ENCODE assay signal across 26 mouse cellular contexts in genomic region chr13:99387901-99388811, GRCm38 (mm10). TPM values are rescaled to one million over a fixed set of nuclear protein-coding genes. Genes with fewer than 3 reads are reported as not detected.
DNase-seq lines count a peak whose midpoint lies in the region; ATAC-seq and TF ChIP-seq lines count a peak whose summit lies in the region.
"Had no signal": no experiment of that assay in that cellular context is flagged by ENCODE, and none has a peak within 500 bp of the region (broad histone marks: within the 10 kb centered on the region; RNA-seq: fewer than 3 reads in every experiment).

No protein-coding gene starts in this region.

- TF ChIP-seq CTCF in heart, postnatal 0 days (IDR thresholded peaks at IDR 0.05; ENCODE audit: low read depth): no peak
- TF ChIP-seq CTCF in midbrain, postnatal 0 days (IDR thresholded peaks at IDR 0.05): no peak

- TF ChIP-seq EP300 in heart, postnatal 0 days (IDR thresholded peaks at IDR 0.05; ENCODE audit: low read depth): no peak

- H3K4me1 ChIP-seq in heart, postnatal 0 days (ENCODE audit: control insufficient read depth, insufficient read depth): 0 out of 2 replicates have a peak, but pooled peaks cover 5% of the 10 kb centered on the region
- no peaks in the 10 kb centered on the region for H3K4me1 ChIP-seq in heart, embryonic 11.5 days (ENCODE audit: control insufficient read depth, insufficient read depth, low read length)
- peaks cover 19% of the 10 kb centered on the region for H3K4me1 ChIP-seq in midbrain, embryonic 10.5 days
- no peaks in the 10 kb centered on the region for H3K4me1 ChIP-seq in midbrain, postnatal 0 days (ENCODE audit: insufficient read depth, low read length)
- H3K4me1 ChIP-seq in embryonic facial prominence, embryonic 10.5 days: peaks cover 10% of the 10 kb centered on the region; the same call in 1 of the 2 replicates
- H3K4me1 ChIP-seq: intestine, embryonic 15.5 days had no signal

- no peak for ATAC-seq in heart, postnatal 0 days (ENCODE audit: insufficient read depth, low read depth)
- ATAC-seq in heart, embryonic 11.5 days (replicated peaks; ENCODE audit: insufficient number of reproducible peaks, low FRiP score, low TSS enrichment): no peak
- ATAC-seq in midbrain, postnatal 0 days (ENCODE audit: low FRiP score): no peak
- ATAC-seq: activated CD4-positive, CD25-positive, alpha-beta regulatory T cell, adult 4 months; forebrain, embryonic 14.5 days; hindbrain, embryonic 16.5 days; intestine, embryonic 15.5 days had no signal

- no peak overlapping the region for H3K4me3 ChIP-seq in heart, postnatal 0 days (ENCODE audit: low read depth, low read length)
- H3K4me3 ChIP-seq in heart, embryonic 11.5 days (ENCODE audit: low read depth, low read length): no peak overlapping the region
- no peak overlapping the region for H3K4me3 ChIP-seq in midbrain, embryonic 10.5 days
- H3K4me3 ChIP-seq in midbrain, postnatal 0 days (ENCODE audit: low read depth, low read length): no peak overlapping the region
- H3K4me3 ChIP-seq in embryonic facial prominence, embryonic 10.5 days: no peak overlapping the region
- H3K4me3 ChIP-seq: embryonic facial prominence, embryonic 15.5 days; intestine, embryonic 15.5 days; limb, embryonic 15.5 days had no signal

- no peak for DNase-seq in heart, postnatal 0 days (ENCODE audit: low spot score)
- no peak for DNase-seq in midbrain, embryonic 10.5 days (ENCODE audit: low spot score)
- DNase-seq in midbrain, postnatal 0 days (ENCODE audit: low spot score): no peak
- no peak for DNase-seq in embryonic facial prominence, embryonic 10.5 days (ENCODE audit: low spot score)
- DNase-seq in cerebellum, postnatal 25 days: no peak
- no peak for DNase-seq in gastrocnemius, postnatal 4 days (ENCODE audit: low spot score in 2 of 2)
- DNase-seq: adrenal gland, adult 8-10 months; cerebellum, adult 2 months; cerebellum, postnatal 36 days; gastrocnemius, postnatal 25 days; heart, postnatal 4 days; kidney, adult 8-10 months; kidney, postnatal 4 days; lung, postnatal 14 days; right cerebral cortex, postnatal 14 days; thymus, adult 2 months; thymus, postnatal 4 days had no signal

- H3K9ac ChIP-seq in heart, postnatal 0 days (replicated peaks; ENCODE audit: low read depth, low read length): no peak overlapping the region
- H3K9ac ChIP-seq in heart, embryonic 11.5 days (ENCODE audit: low read depth, low read length): no peak overlapping the region
- no peak overlapping the region for H3K9ac ChIP-seq in midbrain, postnatal 0 days (replicated peaks; ENCODE audit: low read length, poor library complexity, severe bottlenecking)
- H3K9ac ChIP-seq: embryonic facial prominence, embryonic 15.5 days; intestine, embryonic 15.5 days; limb, embryonic 15.5 days; liver, embryonic 14.5 days had no signal

- H3K9me3 ChIP-seq in heart, postnatal 0 days (replicated peaks; ENCODE audit: control insufficient read depth, low read length): no peaks in the 10 kb centered on the region
- H3K9me3 ChIP-seq in heart, embryonic 11.5 days (replicated peaks; ENCODE audit: control insufficient read depth, low read length): no peaks in the 10 kb centered on the region
- H3K9me3 ChIP-seq in midbrain, embryonic 10.5 days (replicated peaks): no peaks in the 10 kb centered on the region
- no peaks in the 10 kb centered on the region for H3K9me3 ChIP-seq in midbrain, postnatal 0 days (ENCODE audit: low read length)
- H3K9me3 ChIP-seq in embryonic facial prominence, embryonic 10.5 days: no peaks in the 10 kb centered on the region
- H3K9me3 ChIP-seq: embryonic facial prominence, embryonic 15.5 days; intestine, embryonic 15.5 days; limb, embryonic 15.5 days had no signal

- H3K27ac ChIP-seq in heart, postnatal 0 days (ENCODE audit: low read depth): 0 out of 2 replicates have a peak overlapping the region, but pooled peaks have one; percentile 11
- H3K27ac ChIP-seq in heart, embryonic 11.5 days (ENCODE audit: low read depth, low read length): no peak overlapping the region
- H3K27ac ChIP-seq in midbrain, embryonic 10.5 days (replicated peaks): 0 out of 2 replicates have a peak overlapping the region, but pooled peaks have one; percentile 46
- H3K27ac ChIP-seq in midbrain, postnatal 0 days (ENCODE audit: low read depth, low read length): no peak overlapping the region
- peak overlapping the region; percentile 48; the same call in 1 of the 2 replicates for H3K27ac ChIP-seq in embryonic facial prominence, embryonic 10.5 days (replicated peaks)
- H3K27ac ChIP-seq: embryonic facial prominence, embryonic 15.5 days; intestine, embryonic 15.5 days; limb, embryonic 15.5 days; liver, embryonic 14.5 days; stomach, postnatal 0 days had no signal

- H3K4me2 ChIP-seq in heart, postnatal 0 days (ENCODE audit: low read depth, low read length): no peak overlapping the region
- H3K4me2 ChIP-seq in heart, embryonic 11.5 days: no peak overlapping the region
- H3K4me2 ChIP-seq in midbrain, postnatal 0 days (ENCODE audit: low read depth, low read length, poor library complexity, severe bottlenecking): no peak overlapping the region
- H3K4me2 ChIP-seq: embryonic facial prominence, embryonic 15.5 days; intestine, embryonic 15.5 days; limb, embryonic 15.5 days had no signal

- H3K27me3 ChIP-seq in heart, postnatal 0 days (ENCODE audit: control insufficient read depth, insufficient read depth, low read length): no peaks in the 10 kb centered on the region
- H3K27me3 ChIP-seq in heart, embryonic 11.5 days (ENCODE audit: control insufficient read depth, insufficient read depth, low read length): no peaks in the 10 kb centered on the region
- no peaks in the 10 kb centered on the region for H3K27me3 ChIP-seq in midbrain, embryonic 10.5 days (ENCODE audit: low read depth, poor library complexity, severe bottlenecking)
- no peaks in the 10 kb centered on the region for H3K27me3 ChIP-seq in midbrain, postnatal 0 days (ENCODE audit: insufficient read depth, low read length)
- no peaks in the 10 kb centered on the region for H3K27me3 ChIP-seq in embryonic facial prominence, embryonic 10.5 days (replicated peaks; ENCODE audit: low read depth, poor library complexity, severe bottlenecking)
- H3K27me3 ChIP-seq: embryonic facial prominence, embryonic 15.5 days; intestine, embryonic 15.5 days; limb, embryonic 15.5 days had no signal

- 77% methylated on average over 7 of the region's 7 CpGs for WGBS in heart, postnatal 0 days
- WGBS in heart, embryonic 11.5 days (ENCODE audit: insufficient replicate concordance): 85% methylated on average over 7 of the region's 7 CpGs
- WGBS in midbrain, embryonic 10.5 days: 85% methylated on average over 7 of the region's 7 CpGs
- 63% methylated on average over 7 of the region's 7 CpGs for WGBS in midbrain, postnatal 0 days
- WGBS in embryonic facial prominence, embryonic 10.5 days: 89% methylated on average over 7 of the region's 7 CpGs

- H3K36me3 ChIP-seq in heart, postnatal 0 days (replicated peaks; ENCODE audit: control insufficient read depth, insufficient read depth, low read length): no peaks in the 10 kb centered on the region
- 0 out of 2 replicates have a peak, but pooled peaks cover 3% of the 10 kb centered on the region for H3K36me3 ChIP-seq in heart, embryonic 11.5 days (ENCODE audit: control insufficient read depth, insufficient read depth, low read length)
- peaks cover 6% of the 10 kb centered on the region; the same call in 1 of the 2 replicates for H3K36me3 ChIP-seq in midbrain, embryonic 10.5 days
- no peaks in the 10 kb centered on the region for H3K36me3 ChIP-seq in midbrain, postnatal 0 days (ENCODE audit: insufficient read depth, low read length)
- H3K36me3 ChIP-seq in embryonic facial prominence, embryonic 10.5 days (replicated peaks): peaks cover 37% of the 10 kb centered on the region
- H3K36me3 ChIP-seq: intestine, embryonic 15.5 days had no signal

RNA-seq across cellular contexts. Expression of gene Mrps27, which starts 43.6 kb away (rescaled TPM):
- total RNA-seq in heart, postnatal 0 days (2014; rRNA removed; ENCODE audit: low replicate concordance): 54.2 and 55.3 TPM in 2 replicates
- polyA plus RNA-seq in heart, postnatal 0 days (2015; fragmentation: Nextera tagmentation; extraction: Ambion mirVana): 70.8 TPM in 2 replicates
- polyA plus RNA-seq in heart, embryonic 11.5 days (2014; fragmentation: Nextera tagmentation; extraction: Ambion mirVana): 73.1 and 86.4 TPM in 2 replicates
- polyA plus RNA-seq in midbrain, embryonic 10.5 days (2016; fragmentation: Nextera tagmentation; extraction: Ambion mirVana): 73.9 and 79.9 TPM in 2 replicates
- 19.6 and 21.9 TPM in 2 replicates for total RNA-seq in midbrain, postnatal 0 days (2014; rRNA removed)
- 37.4 and 38.7 TPM in 2 replicates for polyA plus RNA-seq in midbrain, postnatal 0 days (2015; fragmentation: Nextera tagmentation; extraction: Ambion mirVana)
- 82.8 and 88.2 TPM in 2 replicates for polyA plus RNA-seq in embryonic facial prominence, embryonic 10.5 days (2016; fragmentation: Nextera tagmentation; extraction: Ambion mirVana)
- total RNA-seq in gastrocnemius, postnatal 4 days (2021): 10 to 100 TPM; 30.6 to 33.3 TPM

RNA-seq across cellular contexts. Expression of gene Ptcd2, which starts 43.7 kb away (rescaled TPM):
- 51.4 and 69.7 TPM in 2 replicates for total RNA-seq in heart, postnatal 0 days (2014; rRNA removed; ENCODE audit: low replicate concordance)
- polyA plus RNA-seq in heart, postnatal 0 days (2015; fragmentation: Nextera tagmentation; extraction: Ambion mirVana): 80.8 and 88.8 TPM in 2 replicates
- polyA plus RNA-seq in heart, embryonic 11.5 days (2014; fragmentation: Nextera tagmentation; extraction: Ambion mirVana): 57.0 and 59.6 TPM in 2 replicates
- polyA plus RNA-seq in midbrain, embryonic 10.5 days (2016; fragmentation: Nextera tagmentation; extraction: Ambion mirVana): 53.2 and 54.4 TPM in 2 replicates
- 41.8 and 48.9 TPM in 2 replicates for total RNA-seq in midbrain, postnatal 0 days (2014; rRNA removed)
- polyA plus RNA-seq in midbrain, postnatal 0 days (2015; fragmentation: Nextera tagmentation; extraction: Ambion mirVana): 51.5 and 52.8 TPM in 2 replicates
- polyA plus RNA-seq in embryonic facial prominence, embryonic 10.5 days (2016; fragmentation: Nextera tagmentation; extraction: Ambion mirVana): 52.9 and 55.0 TPM in 2 replicates
- 10 to 100 TPM; 26.9 to 31.2 TPM for total RNA-seq in gastrocnemius, postnatal 4 days (2021)

Comparison
In these comparisons a context has a peak if more than half of its experiments do, and no peak if none do; other contexts are left out.
1. H3K27ac ChIP-seq: peak in heart, postnatal 0 days (single experiment), midbrain, embryonic 10.5 days (single experiment) and embryonic facial prominence, embryonic 10.5 days (single experiment); none in heart, embryonic 11.5 days (single experiment) and midbrain, postnatal 0 days (single experiment).